Mouse (Mus musculus): ENCODE data around the gene Tspan10.

GRCm38 (mm10) chr11:120406445-120406844 is 36.0 kb upstream of the Tspan10 start:
- TF ChIP-seq CTCF (IDR thresholded peaks at IDR 0.05; ENCODE audit: low read depth) (no peak), EP300 (optimal IDR thresholded peaks at IDR 0.05) (no peak)

Measured in stomach, postnatal 0 days (tissue).